Mouse (Mus musculus) intestine, postnatal 0 days (tissue): ENCODE results near the gene Gtsf1l. TPM values are rescaled to one million over a fixed set of nuclear protein-coding genes. Genes with fewer than 3 reads are reported as not detected.
"Not testable (repeated sequence)": the region's sequence is repeated elsewhere in the genome, so short reads cannot be mapped to it uniquely, and the experiment has no call there.

Experiments used
- ATAC-seq: fragments of 200-750 bp; cut with Nextera tagmentation; 2 replicates; pipeline ENCODE4 v1.8.0; 2017; ENCODE audit warnings: mild to moderate bottlenecking, moderate TSS enrichment, moderate library complexity
- H3K27ac ChIP-seq: fragments of 300-500 bp; sonication (generic); 2 replicates; pipeline ENCODE4 v1.5.1; 2014; ENCODE audit warnings: mild to moderate bottlenecking, low read depth, low read length, moderate library complexity
- H3K27me3 ChIP-seq: fragments of 300-500 bp; sonication (generic); replicated peaks from 2 replicates; pipeline ENCODE4 v1.6.1; 2014; ENCODE audit warnings: low read length, mixed read lengths; ENCODE audit not compliant: control insufficient read depth, insufficient read depth
- H3K36me3 ChIP-seq: fragments of 300-500 bp; sonication (generic); 2 replicates; pipeline ENCODE4 v1.6.1; 2014; ENCODE audit warnings: mild to moderate bottlenecking, moderate library complexity; ENCODE audit not compliant: control insufficient read depth, insufficient read depth
- H3K4me1 ChIP-seq: fragments of 300-500 bp; sonication (generic); replicated peaks from 2 replicates; pipeline ENCODE4 v1.6.1; 2014; ENCODE audit warnings: antibody characterized with exemption, low read length, mixed read lengths; ENCODE audit not compliant: control insufficient read depth, insufficient read depth
- H3K4me2 ChIP-seq: fragments of 300-500 bp; sonication (generic); replicated peaks from 2 replicates; pipeline ENCODE4 v1.6.1; 2014; ENCODE audit warnings: low read depth, mild to moderate bottlenecking, moderate library complexity
- H3K4me3 ChIP-seq: fragments of 300-500 bp; sonication (generic); 2 replicates; pipeline ENCODE4 v1.5.1; 2014; ENCODE audit warnings: low read depth, low read length
- H3K9ac ChIP-seq: fragments of 300-500 bp; sonication (generic); 2 replicates; pipeline ENCODE4 v1.6.1; 2014; ENCODE audit warnings: mild to moderate bottlenecking, low read depth, low read length
- H3K9me3 ChIP-seq: fragments of 300-500 bp; sonication (generic); 2 replicates; pipeline ENCODE4 v1.6.1; 2016; ENCODE audit warnings: mixed run types; ENCODE audit not compliant: control insufficient read depth
- CTCF ChIP-seq: sonication (generic); IDR thresholded peaks from 2 replicates; pipeline ENCODE4 v1.5.1; 2016; ENCODE audit warnings: low read depth, mild to moderate bottlenecking, control low read depth, antibody characterized with exemption, moderate library complexity
- WGBS: fragments of 180-500 bp; shearing (Covaris S2); extraction: QIAGEN DNeasy Blood & Tissue Kit; methylation state at CpG from one replicate; pipeline ENCODE4 v1.1.7; 2014; 5-methylcytosine and 5-hydroxymethylcytosine counted together
- polyA plus RNA-seq: library from polyadenylated mRNA; unstranded; fragments of >200 nt; fragmentation: Nextera tagmentation; extraction: Ambion mirVana; gene quantifications from 2 replicates; pipeline ENCODE4 v1.2.1, GENCODE M21; 2015

Gene Gtsf1l
- polyA plus RNA-seq, 1 experiment from 2014 or later, result not detected

- Histone ChIP-seq H3K4me2 (no peak overlapping the region), H3K9ac (no peak overlapping the region), H3K27me3 (no peaks in the 10 kb centered on the region), H3K27ac (no peak overlapping the region), H3K36me3 (peaks cover 17% of the 10 kb centered on the region; the same call in 1 of the 2 replicates), H3K4me3 (no peak overlapping the region), H3K4me1 (0 out of 2 replicates have a peak, but pooled peaks cover 6% of the 10 kb centered on the region), H3K9me3 (no peaks in the 10 kb centered on the region)
- 79% methylated on average over 3 of the region's 3 CpGs for WGBS
- TF ChIP-seq CTCF, result peak; percentile 51
- no peak for ATAC-seq
Measured at GRCm38 (mm10) chr2:163070213-163070612, 17.4 kb downstream of the Gtsf1l start.

DNA sequence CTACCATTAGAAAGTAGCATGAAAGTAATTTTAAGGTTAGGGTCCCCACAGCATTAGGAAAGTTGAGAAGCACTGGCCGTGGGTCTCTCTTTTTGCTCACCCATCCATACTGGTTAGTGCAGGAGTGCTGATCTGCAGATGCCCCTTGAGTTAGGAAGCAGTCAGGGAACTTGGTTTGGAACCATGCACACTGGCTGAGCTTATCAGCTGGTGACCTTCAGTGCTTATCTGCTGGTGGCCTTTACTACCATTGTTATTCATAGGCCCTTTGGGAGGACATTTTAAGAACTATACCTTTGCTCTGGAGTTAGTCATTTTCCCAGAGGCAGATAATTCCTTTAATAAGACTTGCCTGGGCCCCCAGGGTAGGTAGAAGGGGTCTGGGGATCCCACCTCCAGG, 20.4 kb downstream of the Gtsf1l start:
- Histone ChIP-seq H3K4me1 (0 out of 2 replicates have a peak, but pooled peaks cover 2% of the 10 kb centered on the region), H3K4me3 (no peak overlapping the region), H3K36me3 (peaks cover 21% of the 10 kb centered on the region), H3K4me2 (no peak overlapping the region), H3K9me3 (no peaks in the 10 kb centered on the region), H3K9ac (no peak overlapping the region), H3K27ac (no peak overlapping the region), H3K27me3 (no peaks in the 10 kb centered on the region)
- no peak for TF ChIP-seq CTCF
- 93% methylated on average over 1 of the region's 1 CpGs for WGBS
- ATAC-seq, result no peak

DNA sequence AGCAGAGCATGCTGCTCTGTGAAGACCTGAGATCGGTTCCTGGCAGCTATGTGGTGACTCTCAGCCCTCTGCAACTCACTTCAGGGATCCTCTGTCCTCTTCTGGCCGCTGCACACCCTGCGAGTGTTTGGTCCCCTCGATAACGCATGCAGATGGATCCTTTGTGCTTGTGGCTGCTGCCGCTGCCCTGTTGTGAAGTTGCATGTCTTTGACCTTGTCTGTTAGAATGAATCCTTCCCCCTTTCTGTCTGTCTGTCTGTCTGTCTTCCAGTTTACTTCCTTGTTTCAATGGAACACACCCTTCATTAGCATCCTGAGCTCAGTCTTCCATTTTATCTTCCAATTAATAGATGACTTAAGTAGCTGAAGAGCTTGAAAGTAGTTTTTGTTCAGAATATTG, 21.3 kb downstream of the Gtsf1l start:
- Histone ChIP-seq H3K4me2 (no peak overlapping the region), H3K9me3 (no peaks in the 10 kb centered on the region), H3K9ac (no peak overlapping the region), H3K36me3 (peaks cover 21% of the 10 kb centered on the region), H3K27ac (no peak overlapping the region), H3K4me1 (no peaks in the 10 kb centered on the region), H3K27me3 (no peaks in the 10 kb centered on the region), H3K4me3 (no peak overlapping the region)
- ATAC-seq, result no peak
- no peak for TF ChIP-seq CTCF
- WGBS, result 92% methylated on average over 6 of the region's 6 CpGs

DNA sequence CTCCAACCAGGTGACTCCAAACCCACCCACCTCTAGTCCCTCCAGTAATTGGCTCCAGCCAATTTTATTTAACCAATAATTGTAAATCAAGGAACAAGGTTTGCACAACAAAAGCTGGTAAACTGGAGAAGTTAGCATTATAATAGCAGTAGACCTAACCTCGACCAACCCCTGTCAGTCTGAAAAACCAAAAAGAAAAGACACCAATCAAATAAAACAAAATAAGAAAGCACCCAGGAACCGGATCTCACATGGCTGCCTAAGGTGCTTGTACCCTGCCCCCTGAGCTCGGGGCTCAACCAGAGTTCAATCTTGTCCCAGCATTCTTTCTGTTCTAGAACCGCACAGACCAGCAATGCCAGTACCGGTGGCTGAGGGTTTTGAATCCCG, 25.5 kb downstream of the Gtsf1l start:
- no peak for ATAC-seq
- no peak overlapping the region for H3K9ac ChIP-seq
- H3K27me3 ChIP-seq, result no peaks in the 10 kb centered on the region
- no peak for TF ChIP-seq CTCF
- H3K36me3 ChIP-seq, result peaks cover 15% of the 10 kb centered on the region
- no peaks in the 10 kb centered on the region for H3K9me3 ChIP-seq
- no peak overlapping the region for H3K4me3 ChIP-seq
- no peak overlapping the region for H3K4me2 ChIP-seq
- WGBS, result 86% methylated on average over 6 of the region's 6 CpGs
- no peak overlapping the region for H3K27ac ChIP-seq
- no peaks in the 10 kb centered on the region for H3K4me1 ChIP-seq

DNA sequence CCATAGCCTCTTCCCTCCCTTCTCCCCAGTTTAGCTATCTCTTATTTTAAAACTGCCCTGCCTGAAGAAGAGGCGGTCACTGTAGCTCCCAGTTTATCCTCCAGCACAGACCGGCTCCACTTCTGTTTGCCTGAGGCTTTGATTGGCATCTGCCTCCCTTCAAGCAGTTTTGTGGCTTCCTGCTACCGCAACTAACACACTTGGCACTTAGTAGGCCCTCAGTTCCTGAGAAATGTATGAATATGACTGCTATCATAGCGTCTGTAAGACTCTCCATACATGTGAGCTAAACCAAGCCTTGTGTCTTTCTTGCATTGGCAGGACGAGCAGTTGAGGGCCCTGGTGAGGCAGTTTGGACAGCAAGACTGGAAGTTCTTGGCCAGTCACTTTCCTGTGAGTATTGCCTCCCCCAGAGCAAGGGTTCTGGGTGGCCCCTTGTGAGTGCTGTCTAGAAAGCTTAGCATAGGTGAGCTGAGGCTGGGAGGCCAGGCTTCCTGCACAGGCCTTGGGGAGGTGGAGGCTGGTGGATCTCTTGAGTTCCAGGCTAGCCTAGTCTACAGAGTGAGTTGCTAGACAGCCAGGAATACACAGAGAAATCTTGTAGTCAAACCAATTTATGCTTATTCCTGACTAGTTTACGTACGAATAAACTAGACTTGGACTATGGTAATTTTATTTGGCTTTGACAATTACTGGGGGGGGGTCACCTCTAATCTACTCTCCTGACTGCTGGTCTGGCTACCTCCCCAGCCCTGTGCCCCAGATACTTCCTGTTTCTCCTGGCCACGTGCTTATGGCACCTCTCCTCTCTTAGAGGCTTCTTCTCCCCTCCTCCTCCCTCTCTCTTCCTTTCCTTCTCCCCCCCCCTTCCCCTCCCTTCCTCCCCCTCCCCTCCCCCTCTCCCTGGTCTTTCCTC, 26.2 kb downstream of the Gtsf1l start:
- no peaks in the 10 kb centered on the region for H3K27me3 ChIP-seq
- H3K36me3 ChIP-seq, result peaks cover 15% of the 10 kb centered on the region
- no peak overlapping the region for H3K4me2 ChIP-seq
- H3K9ac ChIP-seq, result no peak overlapping the region
- no peak for TF ChIP-seq CTCF
- no peak overlapping the region for H3K4me3 ChIP-seq
- no peaks in the 10 kb centered on the region for H3K4me1 ChIP-seq
- 85% methylated on average over 8 of the region's 8 CpGs for WGBS
- H3K27ac ChIP-seq, result no peak overlapping the region
- ATAC-seq, result no peak
- H3K9me3 ChIP-seq, result no peaks in the 10 kb centered on the region

DNA sequence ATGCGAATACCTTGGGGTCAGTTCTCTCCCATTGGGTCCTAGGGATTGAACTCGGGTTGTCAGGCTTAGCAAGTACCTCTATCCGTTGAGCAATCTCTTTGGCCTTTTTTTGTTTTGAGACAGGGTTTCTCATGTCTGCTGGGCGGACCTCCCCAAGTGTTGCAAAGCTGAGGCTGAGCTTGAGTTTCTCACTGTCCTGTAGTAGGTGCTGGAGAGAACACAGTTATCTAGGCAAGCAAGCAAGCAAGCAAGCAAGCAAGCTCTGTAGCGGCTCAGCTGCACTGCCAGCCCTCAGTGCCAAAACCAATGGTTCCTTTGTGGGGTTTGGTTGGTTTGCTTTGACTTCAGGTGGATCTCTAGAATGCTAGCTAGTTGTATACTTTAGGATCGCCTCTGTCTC, 27.0 kb downstream of the Gtsf1l start:
- Histone ChIP-seq H3K9ac (no peak overlapping the region), H3K4me1 (no peaks in the 10 kb centered on the region), H3K27ac (no peak overlapping the region), H3K4me3 (no peak overlapping the region), H3K27me3 (no peaks in the 10 kb centered on the region), H3K36me3 (peaks cover 15% of the 10 kb centered on the region), H3K9me3 (no peaks in the 10 kb centered on the region), H3K4me2 (no peak overlapping the region)
- WGBS, result 88% methylated on average over 6 of the region's 6 CpGs
- ATAC-seq, result no peak
- TF ChIP-seq CTCF, result no peak

- H3K4me1 ChIP-seq, ATAC-seq, H3K27ac ChIP-seq, H3K9ac ChIP-seq, H3K4me2 ChIP-seq, H3K36me3 ChIP-seq, H3K4me3 ChIP-seq, H3K9me3 ChIP-seq, H3K27me3 ChIP-seq: not testable (repeated sequence)
- WGBS, result 83% methylated on average over 6 of the region's 7 CpGs
Measured at GRCm38 (mm10) chr2:163058981-163059380, 28.7 kb downstream of the Gtsf1l start.
